Mouse (Mus musculus): ENCODE measurements around the gene Pparg.

DNA sequence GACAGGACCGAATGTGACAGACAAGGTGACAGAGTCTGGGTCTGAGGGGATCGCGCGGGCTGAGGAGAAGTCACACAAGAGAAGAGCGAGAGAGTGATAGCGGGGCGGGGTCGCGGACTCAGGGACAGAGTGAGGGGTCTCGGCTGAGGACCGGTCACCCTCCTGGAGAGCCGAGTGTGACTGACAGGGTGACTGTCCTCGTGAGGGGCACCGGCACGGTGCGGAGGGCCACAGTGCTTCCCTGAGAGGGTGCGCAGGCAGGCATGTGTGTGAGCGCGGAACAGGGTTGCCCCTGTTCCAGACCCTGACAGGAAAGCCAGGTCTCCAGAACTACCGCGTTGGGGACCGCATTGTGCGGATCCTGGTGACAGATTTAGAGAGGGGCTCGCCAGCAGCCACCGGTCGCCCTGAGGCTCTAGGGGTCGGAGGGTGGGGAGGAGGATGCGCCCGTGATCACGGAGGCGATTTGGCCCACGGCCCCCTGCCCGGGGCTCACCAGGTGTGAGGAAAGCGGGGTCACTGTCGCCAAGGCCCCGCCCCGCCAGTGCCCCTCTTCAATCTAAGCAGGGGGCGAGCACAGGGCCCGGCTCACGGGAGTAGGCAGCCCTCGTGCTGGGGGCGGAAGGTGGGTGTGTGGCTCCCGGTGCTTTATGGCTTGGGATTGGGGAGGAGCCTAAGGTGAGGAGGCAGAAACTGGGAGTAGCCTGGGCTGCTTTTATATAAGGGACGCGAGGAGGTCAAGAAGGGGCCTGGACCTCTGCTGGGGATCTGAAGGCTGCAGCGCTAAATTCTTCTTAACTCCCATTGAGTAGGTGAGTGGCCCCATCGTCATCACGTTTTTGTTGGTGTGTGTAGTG is 1.1 kb downstream of the Pparg start:
- TF ChIP-seq CTCF (IDR thresholded peaks at IDR 0.05; ENCODE audit: control insufficient read depth, insufficient read depth, insufficient read length): no peak
- TF ChIP-seq MAX (IDR thresholded peaks at IDR 0.05): no peak
- TF ChIP-seq MYOD1 (IDR thresholded peaks at IDR 0.05; ENCODE audit: control insufficient read depth, insufficient read length, low read depth): no peak
- no peak for TF ChIP-seq USF1 (IDR thresholded peaks at IDR 0.05; ENCODE audit: low read depth)
- TF ChIP-seq MYOG (IDR thresholded peaks at IDR 0.05; ENCODE audit: control insufficient read depth, extremely low read depth, insufficient read length): no peak
- TF ChIP-seq CEBPB (IDR thresholded peaks at IDR 0.05; ENCODE audit: low read depth): no peak
